Mouse (Mus musculus) liver, embryonic 16.5 days (tissue): Measurements from ENCODE around the gene Kpna1. TPM values are rescaled to one million over a fixed set of nuclear protein-coding genes. Genes with fewer than 3 reads are reported as not detected.

Source experiments
- ATAC-seq: fragments of 200-750 bp; cut with Nextera tagmentation; 2 replicates; pipeline ENCODE4 v1.8.0; 2017; ENCODE audit warnings: low read depth, mild to moderate bottlenecking, moderate number of reproducible peaks, moderate library complexity
- H3K27ac ChIP-seq: fragments of 300-500 bp; sonication (generic); 2 replicates; pipeline ENCODE4 v1.5.1; 2014; ENCODE audit warnings: mild to moderate bottlenecking, low read length
- H3K27me3 ChIP-seq: fragments of 300-500 bp; sonication (generic); 2 replicates; pipeline ENCODE4 v1.6.1; 2014; ENCODE audit warnings: low read depth, low read length, mixed read lengths; ENCODE audit not compliant: control insufficient read depth, insufficient read depth
- H3K36me3 ChIP-seq: fragments of 300-500 bp; sonication (generic); 2 replicates; pipeline ENCODE4 v1.6.1; 2014; ENCODE audit warnings: mild to moderate bottlenecking; ENCODE audit not compliant: control insufficient read depth, insufficient read depth
- H3K4me1 ChIP-seq: fragments of 300-500 bp; sonication (generic); 2 replicates; pipeline ENCODE4 v1.6.1; 2014; ENCODE audit warnings: low read depth, low read length, mixed read lengths; ENCODE audit not compliant: control insufficient read depth
- H3K4me2 ChIP-seq: fragments of 300-500 bp; sonication (generic); 2 replicates; pipeline ENCODE4 v1.6.1; 2014; ENCODE audit warnings: low read depth, low read length, mixed read lengths
- H3K4me3 ChIP-seq: fragments of 300-500 bp; sonication (generic); 2 replicates; pipeline ENCODE4 v1.5.1; 2014; ENCODE audit warnings: low read depth, mild to moderate bottlenecking, low read length
- H3K9ac ChIP-seq: fragments of 300-500 bp; sonication (generic); 2 replicates; pipeline ENCODE4 v1.6.1; 2014; ENCODE audit warnings: low read depth, low read length
- H3K9me3 ChIP-seq: fragments of 300-500 bp; sonication (generic); replicated peaks from 2 replicates; pipeline ENCODE4 v1.6.1; 2016; ENCODE audit warnings: low read length; ENCODE audit not compliant: control insufficient read depth
- WGBS: fragments of 180-500 bp; shearing (Covaris S2); extraction: QIAGEN DNeasy Blood & Tissue Kit; methylation state at CpG from one replicate; pipeline ENCODE4 v1.1.7; 2014; ENCODE audit not compliant: insufficient replicate concordance; 5-methylcytosine and 5-hydroxymethylcytosine counted together
- polyA plus RNA-seq: library from polyadenylated mRNA; unstranded; fragments of >200 nt; fragmentation: Nextera tagmentation; extraction: Ambion mirVana; gene quantifications from 2 replicates; pipeline ENCODE4 v1.2.1, GENCODE M21; 2015

The Kpna1 gene
- polyA plus RNA-seq, 1 experiment from 2014 or later = 31.3 TPM

- H3K4me2 ChIP-seq = peak overlapping the region; percentile 92
- H3K9me3 ChIP-seq = no peaks in the 10 kb centered on the region
- no peaks in the 10 kb centered on the region for H3K27me3 ChIP-seq
- no peaks in the 10 kb centered on the region for H3K36me3 ChIP-seq
- WGBS = under 1% methylated on average over 16 of the region's 16 CpGs
- peak; percentile 4 for ATAC-seq
- H3K9ac ChIP-seq = peak overlapping the region; percentile 95
- peak overlapping the region; percentile 95 for H3K4me3 ChIP-seq
- peak overlapping the region; percentile 98 for H3K27ac ChIP-seq
- H3K4me1 ChIP-seq = peaks cover 25% of the 10 kb centered on the region
Observed at GRCm38 (mm10) chr16:36071071-36071449, 92.5 kb downstream of the Kpna1 start.

GRCm38 (mm10) chr16:36071450-36072379 lies 93.2 kb downstream of the Kpna1 start, which contains the start of the genes Fam162a and Ccdc58:
Gene Fam162a (minus strand): TSS chr16:36071594.
Gene Ccdc58 (plus strand): TSS chr16:36071685.
- H3K4me1 ChIP-seq = peaks cover 25% of the 10 kb centered on the region
- H3K27me3 ChIP-seq = no peaks in the 10 kb centered on the region
- peak within 1 kb of the TSS; percentile 95 for H3K9ac ChIP-seq
- H3K9me3 ChIP-seq = no peaks in the 10 kb centered on the region
- ATAC-seq = peak; percentile 94
- no peaks in the 10 kb centered on the region for H3K36me3 ChIP-seq
- H3K4me3 ChIP-seq = peak within 1 kb of the TSS; percentile 95
- H3K27ac ChIP-seq = peak within 1 kb of the TSS; percentile 98
- peak within 1 kb of the TSS; percentile 92 for H3K4me2 ChIP-seq
- WGBS = under 1% methylated on average over 80 of the region's 81 CpGs

GRCm38 (mm10) chr16:36072410-36073011 lies 94.0 kb downstream of the Kpna1 start:
- Histone ChIP-seq H3K27ac (peak overlapping the region; percentile 98), H3K4me3 (peak overlapping the region; percentile 95), H3K4me2 (peak overlapping the region; percentile 92), H3K36me3 (no peaks in the 10 kb centered on the region), H3K9ac (peak overlapping the region; percentile 95), H3K9me3 (no peaks in the 10 kb centered on the region), H3K27me3 (no peaks in the 10 kb centered on the region), H3K4me1 (peaks cover 23% of the 10 kb centered on the region)
- ATAC-seq = no peak
- WGBS = 22% methylated on average over 8 of the region's 8 CpGs

GRCm38 (mm10) chr16:36074772-36075171 lies 96.2 kb downstream of the Kpna1 start:
- Histone ChIP-seq H3K27me3 (no peaks in the 10 kb centered on the region), H3K27ac (no peak overlapping the region), H3K4me2 (no peak overlapping the region), H3K9me3 (no peaks in the 10 kb centered on the region), H3K36me3 (no peaks in the 10 kb centered on the region), H3K9ac (no peak overlapping the region), H3K4me1 (peaks cover 4% of the 10 kb centered on the region; the same call in 1 of the 2 replicates), H3K4me3 (no peak overlapping the region)
- no peak for ATAC-seq
- WGBS = 84% methylated on average over 3 of the region's 3 CpGs

GRCm38 (mm10) chr16:36079916-36080315 lies 101.4 kb downstream of the Kpna1 start:
- Histone ChIP-seq H3K4me3 (no peak overlapping the region), H3K4me2 (no peak overlapping the region), H3K27me3 (no peaks in the 10 kb centered on the region), H3K9me3 (no peaks in the 10 kb centered on the region), H3K4me1 (no peaks in the 10 kb centered on the region), H3K9ac (no peak overlapping the region), H3K27ac (no peak overlapping the region), H3K36me3 (no peaks in the 10 kb centered on the region; the same call in 1 of the 2 replicates)
- no peak for ATAC-seq
- 80% methylated on average over 3 of the region's 3 CpGs for WGBS

Other genes with a start within 250 kb of the Kpna1 start
- gene Dirc2, start 209.4 kb upstream of the Kpna1 start, polyA plus RNA-seq = 4.4 and 4.6 TPM in 2 replicates
- gene Hspbap1, start 208.4 kb upstream of the Kpna1 start, polyA plus RNA-seq = 16.1 and 17.2 TPM in 2 replicates
- gene Parp14, start 107.2 kb upstream of the Kpna1 start, polyA plus RNA-seq = 1.4 and 1.5 TPM in 2 replicates
- gene Parp9, start 40.3 kb upstream of the Kpna1 start, polyA plus RNA-seq = 7.3 and 7.7 TPM in 2 replicates
- 4.7 and 5.5 TPM in 2 replicates for gene Dtx3l, start 39.6 kb upstream of the Kpna1 start, polyA plus RNA-seq
- 2.1 and 2.2 TPM in 2 replicates for gene Wdr5b, start 62.4 kb downstream of the Kpna1 start, polyA plus RNA-seq
- 223 and 235 TPM in 2 replicates for gene Fam162a, start 92.8 kb downstream of the Kpna1 start, polyA plus RNA-seq
- gene Ccdc58, start 92.9 kb downstream of the Kpna1 start, polyA plus RNA-seq = 43.8 and 44.6 TPM in 2 replicates
- 0.02 and 0.04 TPM in 2 replicates for gene Csta1, start 152.5 kb downstream of the Kpna1 start, polyA plus RNA-seq
- gene Stfa2l1, start 178.1 kb downstream of the Kpna1 start, polyA plus RNA-seq = 82.3 and 84.4 TPM in 2 replicates
- gene Gm5483, start 205.5 kb downstream of the Kpna1 start, polyA plus RNA-seq = 264 and 272 TPM in 2 replicates
- 6.5 and 9.9 TPM in 2 replicates for gene Gm5416, start 231.7 kb downstream of the Kpna1 start, polyA plus RNA-seq
- 29.6 and 30.0 TPM in 2 replicates for gene 2010005H15Rik, start 242.7 kb downstream of the Kpna1 start, polyA plus RNA-seq